Mouse (Mus musculus) stomach, postnatal 0 days (tissue): ENCODE measurements around the gene Atl1. TPM values are rescaled to one million over a fixed set of nuclear protein-coding genes. Genes with fewer than 3 reads are reported as not detected.

Experiments used
- ATAC-seq: fragments of 200-750 bp; cut with Nextera tagmentation; 2 replicates; pipeline ENCODE4 v1.8.0; 2017; ENCODE audit not compliant: low FRiP score, low TSS enrichment
- DNase-seq: peaks from one replicate; pipeline ENCODE4 v3.0.0-alpha.2; 2016; ENCODE audit warnings: low spot score
- H3K27ac ChIP-seq: fragments of 300-500 bp; sonication (generic); replicated peaks from 2 replicates; pipeline ENCODE4 v1.5.1; 2014; ENCODE audit warnings: mild to moderate bottlenecking, control low read depth
- H3K27me3 ChIP-seq: fragments of 300-500 bp; sonication (generic); 2 replicates; pipeline ENCODE4 v1.6.1; 2014; ENCODE audit warnings: low read length; ENCODE audit not compliant: control insufficient read depth, insufficient read depth
- H3K36me3 ChIP-seq: fragments of 300-500 bp; sonication (generic); 2 replicates; pipeline ENCODE4 v1.6.1; 2014; ENCODE audit warnings: low read length, mixed read lengths; ENCODE audit not compliant: control insufficient read depth, insufficient read depth
- H3K4me1 ChIP-seq: fragments of 300-500 bp; sonication (generic); replicated peaks from 2 replicates; pipeline ENCODE4 v1.6.1; 2014; ENCODE audit warnings: antibody characterized with exemption; ENCODE audit not compliant: control insufficient read depth, insufficient read depth
- H3K4me2 ChIP-seq: fragments of 300-500 bp; sonication (generic); replicated peaks from 2 replicates; pipeline ENCODE4 v1.6.1; 2014; ENCODE audit warnings: low read depth, mild to moderate bottlenecking, control low read depth, moderate library complexity
- H3K4me3 ChIP-seq: fragments of 300-500 bp; sonication (generic); 2 replicates; pipeline ENCODE4 v1.5.1; 2014; ENCODE audit warnings: low read depth, low read length, control low read depth
- H3K9ac ChIP-seq: fragments of 300-500 bp; sonication (generic); 2 replicates; pipeline ENCODE4 v1.6.1; 2014; ENCODE audit warnings: mild to moderate bottlenecking, low read length, control low read depth, mixed read lengths
- H3K9me3 ChIP-seq: fragments of 300-500 bp; sonication (generic); 2 replicates; pipeline ENCODE4 v1.6.1; 2016; ENCODE audit warnings: low read length; ENCODE audit not compliant: control insufficient read depth
- CTCF ChIP-seq: IDR thresholded peaks from 2 replicates; pipeline ENCODE4 v1.5.1; 2016; ENCODE audit warnings: antibody characterized with exemption, low read depth, mild to moderate bottlenecking, moderate library complexity
- EP300 ChIP-seq: optimal IDR thresholded peaks from 2 replicates; pipeline ENCODE3; 2016; ENCODE audit warnings: antibody characterized with exemption
- WGBS: fragments of 180-500 bp; shearing (Covaris S2); extraction: QIAGEN DNeasy Blood & Tissue Kit; methylation state at CpG from one replicate; pipeline ENCODE4 v1.1.7; 2014; 5-methylcytosine and 5-hydroxymethylcytosine counted together
- polyA plus RNA-seq: library from polyadenylated mRNA; unstranded; fragments of >200 nt; fragmentation: Nextera tagmentation; extraction: Ambion mirVana; gene quantifications from 2 replicates; pipeline ENCODE4 v1.2.1, GENCODE M21; 2015

The Atl1 gene
- 3.8 and 4.3 TPM in 2 replicates for polyA plus RNA-seq

DNA sequence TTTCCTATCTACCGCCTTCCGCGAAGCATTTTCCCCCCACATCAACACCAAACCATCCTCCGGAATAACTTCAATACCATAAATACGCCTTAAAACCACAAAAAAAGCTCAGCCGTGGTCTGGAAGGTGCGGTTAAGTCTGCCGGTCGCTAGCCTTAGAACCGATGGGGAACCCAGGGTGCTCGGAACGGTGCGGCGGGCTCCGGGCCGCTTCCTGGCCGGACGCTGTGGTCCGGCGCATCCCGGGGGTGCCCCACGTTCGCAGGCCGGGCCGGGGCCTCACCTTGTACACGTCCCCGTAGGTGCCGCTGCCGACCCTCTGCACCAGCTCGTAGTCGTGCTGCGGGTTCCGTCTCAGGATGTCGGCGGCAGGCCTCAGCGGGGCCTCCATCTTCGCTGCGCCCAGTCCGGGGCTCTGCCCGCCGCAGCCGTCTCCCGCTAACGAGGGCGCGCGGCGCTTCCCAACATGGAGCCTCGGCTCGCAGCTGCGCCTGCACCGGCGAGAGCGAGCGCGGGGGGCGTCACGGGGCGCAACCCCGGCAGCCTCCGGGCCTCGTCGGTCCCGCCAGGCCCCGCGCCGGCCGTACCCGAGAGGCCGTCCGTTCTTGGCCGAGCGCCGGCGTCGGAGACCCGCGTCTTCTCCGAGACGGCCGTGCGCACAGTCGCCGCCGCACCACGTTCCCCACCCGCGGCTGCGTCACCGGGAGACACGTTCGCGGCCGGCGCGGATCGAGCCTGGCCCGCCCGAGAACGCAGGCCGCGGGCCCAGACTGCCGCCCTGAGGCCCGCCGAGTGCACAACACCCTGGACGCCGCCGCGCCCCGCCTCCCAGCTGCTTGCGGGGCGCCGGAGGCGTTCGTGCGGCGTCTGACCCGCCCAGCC, at the start of gene Atl1, which contains the start of gene Map4k5:
Gene Atl1, plus strand, starts transcription at position 244 of the 881 bp plus-strand sequence.
Gene Map4k5, minus strand, starts transcription at position 830 of the 881 bp plus-strand sequence.
- TF ChIP-seq EP300 (no peak), CTCF (peak; percentile 75)
- Histone ChIP-seq H3K9me3 (no peaks in the 10 kb centered on the region), H3K36me3 (no peaks in the 10 kb centered on the region), H3K4me3 (peak within 1 kb of the TSS; percentile 98), H3K27ac (peak within 1 kb of the TSS; percentile 96), H3K4me1 (no peaks in the 10 kb centered on the region), H3K9ac (peak within 1 kb of the TSS; percentile 95), H3K4me2 (peak within 1 kb of the TSS; percentile 78), H3K27me3 (no peaks in the 10 kb centered on the region)
- ATAC-seq (peak; percentile 96), DNase-seq (peak; percentile 92)
- WGBS = under 1% methylated on average over 109 of the region's 118 CpGs

DNA sequence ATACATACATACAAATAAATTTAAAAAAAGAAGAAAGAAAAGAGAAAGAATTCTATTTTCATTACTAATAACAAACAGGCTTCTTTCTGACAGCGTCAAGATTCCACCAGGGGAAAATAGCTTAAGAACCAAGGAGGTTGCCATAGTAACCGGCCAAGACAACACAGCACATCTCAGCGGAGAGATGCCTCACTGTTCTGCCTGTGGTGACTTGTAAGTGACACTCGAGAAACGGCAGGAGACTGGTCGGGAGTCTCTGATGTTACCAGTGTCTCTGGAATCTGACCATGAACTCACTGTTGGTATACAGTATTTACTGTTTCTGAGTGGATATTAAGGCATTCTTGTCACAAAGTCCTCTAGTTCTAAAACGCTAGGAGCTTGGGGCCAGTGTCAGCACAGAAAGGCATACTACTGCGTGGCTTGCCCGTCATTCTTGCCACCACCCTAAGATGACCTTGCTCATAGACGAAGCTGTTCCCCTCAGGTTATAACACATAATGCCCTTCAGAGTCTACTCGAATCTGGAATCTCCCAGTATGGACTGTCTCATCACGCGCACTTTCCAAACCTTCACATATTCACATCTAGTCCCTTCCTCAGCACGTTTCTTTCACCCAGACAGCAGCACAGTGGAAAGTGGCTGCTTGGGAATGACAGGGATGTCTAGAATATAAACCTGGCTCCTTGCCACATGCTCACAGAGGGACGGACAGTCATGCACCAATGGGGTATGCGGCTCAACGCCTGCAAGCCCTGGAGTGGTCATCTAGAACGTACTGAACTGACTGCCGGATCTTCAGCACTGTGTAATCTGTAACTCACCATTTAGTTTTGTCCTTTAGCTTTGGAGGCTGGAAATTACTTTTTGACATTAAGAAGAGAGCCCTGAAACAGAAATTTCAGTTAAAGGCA, 48.6 kb upstream of the Atl1 start:
- Histone ChIP-seq H3K9me3 (no peaks in the 10 kb centered on the region), H3K4me3 (no peak overlapping the region), H3K27ac (no peak overlapping the region), H3K27me3 (no peaks in the 10 kb centered on the region), H3K36me3 (peaks cover 9% of the 10 kb centered on the region), H3K4me1 (no peaks in the 10 kb centered on the region), H3K4me2 (no peak overlapping the region), H3K9ac (no peak overlapping the region)
- TF ChIP-seq CTCF (no peak), EP300 (no peak)
- ATAC-seq (no peak), DNase-seq (no peak)
- 75% methylated on average over 19 of the region's 19 CpGs for WGBS

DNA sequence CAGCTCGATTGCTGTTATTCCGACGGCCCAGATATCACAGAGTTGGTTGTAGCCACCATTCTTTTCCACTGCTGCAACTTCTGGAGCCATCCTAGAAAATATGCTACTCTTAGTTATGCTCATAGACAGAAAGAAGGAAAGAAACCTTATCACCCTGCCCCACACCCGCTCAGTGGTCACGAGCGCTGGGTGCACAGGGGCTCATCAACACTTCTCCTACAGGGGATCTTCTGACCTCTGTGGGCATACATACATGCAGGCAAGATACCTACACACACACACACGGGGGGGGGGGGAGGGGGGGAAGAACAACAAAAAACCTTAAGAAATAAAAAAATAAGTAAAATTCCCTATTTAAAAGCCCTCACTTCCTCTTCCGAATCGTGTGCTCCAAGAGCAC, 46.7 kb upstream of the Atl1 start:
- 89% methylated on average over 9 of the region's 9 CpGs for WGBS
- TF ChIP-seq CTCF (no peak), EP300 (no peak)
- no peak overlapping the region for H3K27ac ChIP-seq
- no peak overlapping the region for H3K9ac ChIP-seq
- H3K27me3 ChIP-seq = no peaks in the 10 kb centered on the region
- ATAC-seq = no peak
- H3K9me3 ChIP-seq = no peaks in the 10 kb centered on the region
- no peak for DNase-seq
- H3K4me3 ChIP-seq = no peak overlapping the region
- no peak overlapping the region for H3K4me2 ChIP-seq
- no peaks in the 10 kb centered on the region for H3K4me1 ChIP-seq
- H3K36me3 ChIP-seq = peaks cover 14% of the 10 kb centered on the region

DNA sequence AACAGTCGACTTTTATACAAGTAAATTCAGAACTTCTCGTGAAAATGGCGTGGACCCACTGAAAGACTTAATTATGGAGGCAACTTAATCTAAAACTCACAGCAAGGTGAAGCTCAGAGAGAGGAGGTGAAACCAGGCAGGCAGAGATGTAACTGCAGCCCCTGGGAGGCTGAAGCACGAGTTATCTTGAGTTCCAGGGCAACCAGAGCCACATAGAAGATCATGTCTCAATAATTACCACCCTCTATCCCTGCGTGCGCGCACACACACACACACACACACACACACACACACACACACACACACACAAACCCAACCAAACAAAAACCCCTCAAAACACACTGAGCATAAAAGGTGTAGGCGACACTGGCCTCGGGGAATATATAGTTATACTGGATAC, 45.9 kb upstream of the Atl1 start:
- H3K27ac ChIP-seq = no peak overlapping the region
- peaks cover 13% of the 10 kb centered on the region for H3K36me3 ChIP-seq
- no peaks in the 10 kb centered on the region for H3K27me3 ChIP-seq
- ATAC-seq (no peak), DNase-seq (no peak)
- H3K4me2 ChIP-seq = no peak overlapping the region
- 94% methylated on average over 9 of the region's 9 CpGs for WGBS
- H3K4me1 ChIP-seq = no peaks in the 10 kb centered on the region
- H3K4me3 ChIP-seq = no peak overlapping the region
- no peak for TF ChIP-seq EP300
- TF ChIP-seq CTCF = no peak
- no peak overlapping the region for H3K9ac ChIP-seq
- no peaks in the 10 kb centered on the region for H3K9me3 ChIP-seq

DNA sequence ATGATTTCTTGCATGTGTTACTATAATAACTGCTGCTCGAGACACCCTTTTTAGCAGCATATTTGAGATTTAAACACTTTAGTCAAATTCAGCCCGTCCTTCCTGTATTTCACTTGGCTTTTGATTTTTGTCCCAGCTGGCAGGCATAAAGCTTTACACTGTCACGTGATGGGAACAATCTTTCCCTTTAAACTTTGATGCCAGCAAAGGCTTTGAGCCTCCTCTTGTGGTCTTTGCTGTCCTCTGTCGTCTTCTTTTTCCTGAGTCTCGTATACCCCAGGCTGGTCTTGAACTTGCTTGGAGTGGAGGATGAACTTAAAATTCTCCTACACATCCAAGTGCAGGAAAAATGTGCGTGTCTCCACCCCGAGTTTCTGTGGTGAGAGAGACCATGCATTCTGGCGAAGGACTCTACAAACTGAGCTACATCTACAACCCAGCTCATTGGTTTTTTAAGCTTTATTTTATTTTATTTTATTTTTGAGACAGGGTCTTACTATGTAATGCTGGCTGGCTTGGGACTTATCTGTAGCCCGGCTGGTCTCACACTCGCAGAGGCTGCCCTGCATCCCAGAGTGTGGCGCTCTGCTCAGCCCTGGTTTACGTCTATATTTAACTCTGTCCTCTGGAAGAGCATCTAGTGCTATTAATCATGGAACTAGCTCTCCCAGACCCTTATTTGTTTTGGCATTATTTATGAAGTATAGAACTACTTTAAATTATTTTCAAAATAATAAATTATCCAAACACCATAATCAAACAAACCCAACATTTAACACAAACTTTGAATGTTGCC, 44.1 kb upstream of the Atl1 start:
- no peak overlapping the region for H3K4me2 ChIP-seq
- WGBS = 73% methylated on average over 12 of the region's 12 CpGs
- peaks cover 18% of the 10 kb centered on the region for H3K36me3 ChIP-seq
- no peaks in the 10 kb centered on the region for H3K9me3 ChIP-seq
- H3K27me3 ChIP-seq = no peaks in the 10 kb centered on the region
- DNase-seq (no peak), ATAC-seq (no peak)
- no peak overlapping the region for H3K9ac ChIP-seq
- no peak overlapping the region for H3K27ac ChIP-seq
- peak; percentile 53 for TF ChIP-seq CTCF
- no peak for TF ChIP-seq EP300
- no peak overlapping the region for H3K4me3 ChIP-seq
- no peaks in the 10 kb centered on the region for H3K4me1 ChIP-seq
